Mouse (Mus musculus): Measurements from ENCODE around the gene Gars. TPM values are rescaled to one million over a fixed set of nuclear protein-coding genes. Genes with fewer than 3 reads are reported as not detected.

The Gars gene
- total RNA-seq (2023) = 77.4 TPM

DNA sequence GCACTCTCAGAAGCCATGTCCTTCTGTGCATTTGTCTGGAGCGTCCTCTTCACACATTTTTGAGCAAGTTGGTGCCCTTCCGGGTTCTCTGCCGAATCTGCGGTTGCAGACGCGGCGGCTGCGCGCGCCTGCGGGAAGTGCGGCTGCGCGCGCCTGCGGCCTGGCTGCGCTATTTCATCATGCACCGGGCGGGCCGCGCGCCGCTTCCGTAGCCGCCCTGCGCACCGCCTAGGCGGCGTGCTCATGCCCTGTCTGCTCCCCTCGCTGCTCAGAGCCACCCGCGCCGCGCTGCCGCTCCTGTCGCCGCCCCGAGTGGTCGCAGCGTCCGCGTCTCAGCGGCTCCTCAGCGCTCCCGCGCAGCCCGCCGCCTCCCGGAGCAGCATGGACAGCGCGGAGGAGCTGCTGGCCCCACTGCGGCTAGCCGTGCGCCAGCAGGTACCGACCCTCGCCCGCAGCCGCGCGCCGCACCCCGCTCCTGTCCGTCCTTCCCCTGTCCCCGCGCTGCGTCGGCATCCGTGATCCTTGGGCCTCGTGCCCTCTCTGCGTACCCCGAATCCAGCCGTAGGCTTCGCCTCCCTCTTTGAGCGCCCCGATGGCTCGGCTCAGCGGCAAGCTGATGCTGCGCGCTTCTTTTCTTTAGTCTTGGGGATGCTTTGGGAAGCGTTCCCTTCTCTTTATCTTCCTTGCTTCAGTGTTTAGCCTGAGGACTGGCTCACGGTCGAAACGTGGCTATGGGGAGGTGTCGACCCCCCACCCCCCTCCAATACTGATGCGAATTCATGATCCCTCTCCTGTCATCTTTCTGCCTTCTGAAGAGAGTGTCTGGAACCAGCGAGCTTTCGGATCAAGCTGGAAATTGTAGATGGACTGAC is at the start of gene Gars:
Gene Gars, plus strand, starts transcription at position 209 of the 872 bp plus-strand sequence.

DNA sequence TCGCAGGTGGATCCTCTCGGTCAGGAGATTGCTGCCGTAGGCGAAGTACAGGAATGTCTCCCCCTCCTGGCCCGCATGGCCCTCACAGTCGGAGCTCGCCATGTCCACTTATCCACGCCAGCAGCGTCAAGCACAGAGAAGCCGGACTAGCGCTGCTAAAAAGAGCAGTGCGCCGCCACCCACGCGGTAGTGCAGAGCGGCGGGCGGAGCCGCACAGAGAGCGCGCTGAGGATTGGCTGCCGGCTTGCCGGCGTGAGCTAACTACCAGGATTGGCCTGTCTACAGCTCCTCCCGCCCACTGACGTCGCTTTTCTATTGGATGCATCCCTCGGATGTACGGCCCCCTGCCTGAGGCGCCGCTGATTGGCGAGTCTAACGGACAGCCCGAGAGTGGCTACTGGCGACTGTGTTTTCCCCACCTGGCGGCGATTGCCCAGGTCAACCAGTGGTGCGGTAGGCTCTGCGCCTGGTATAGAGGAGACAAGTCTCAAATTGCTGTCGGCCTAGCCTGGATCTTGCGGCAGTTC is 45.0 kb upstream of the Gars start, which contains the start of gene Ggct:
Gene Ggct, minus strand, starts transcription at position 217 of the 527 bp plus-strand sequence.

Other genes with a start within 250 kb of the Gars start
- 85.4 TPM for gene Znrf2, start 221.1 kb upstream of the Gars start, total RNA-seq (2023)
- gene Nod1, start 65.4 kb upstream of the Gars start, total RNA-seq (2023) = 13.9 TPM
- 19.3 TPM for gene Ggct, start 45.1 kb upstream of the Gars start, total RNA-seq (2023)
- gene Crhr2, start 95.0 kb downstream of the Gars start, total RNA-seq (2023) = not detected
- gene Inmt, start 137.0 kb downstream of the Gars start, total RNA-seq (2023) = not detected
- gene Mindy4, start 165.4 kb downstream of the Gars start, total RNA-seq (2023) = 1.3 TPM